Comparison of ENCODE assay signal across 18 mouse cellular contexts in the genomic region with DNA sequence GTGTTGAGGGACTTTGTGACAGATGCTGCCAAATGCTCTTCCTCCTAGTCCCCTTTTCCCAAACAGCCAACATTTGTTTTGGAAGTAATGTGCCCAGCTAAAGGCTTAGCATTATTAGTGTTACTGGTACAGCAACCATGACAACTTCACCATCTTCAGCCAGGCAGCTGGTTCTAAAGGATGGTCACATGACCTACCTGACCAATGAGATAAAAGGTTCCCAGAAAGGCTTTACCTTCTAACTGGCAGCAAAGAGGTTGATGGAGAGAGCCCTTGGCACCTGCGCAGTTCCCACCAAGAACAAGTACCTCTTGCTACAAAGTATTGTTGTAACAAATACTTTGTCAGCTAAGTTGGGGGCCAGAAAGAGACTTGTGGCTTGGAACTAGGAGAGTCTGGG.
"Had no signal": no experiment of that assay in that cellular context is flagged by ENCODE, and none has a peak within 500 bp of the region (broad histone marks: within the 10 kb centered on the region; RNA-seq: fewer than 3 reads in every experiment).

No protein-coding gene starts in this region.

- H3K4me2 ChIP-seq: liver, embryonic 13.5 days; liver, embryonic 15.5 days; lung, embryonic 15.5 days; midbrain, embryonic 12.5 days; midbrain, embryonic 15.5 days; neural tube, embryonic 12.5 days had no signal

- H3K9me3 ChIP-seq: liver, embryonic 13.5 days; liver, embryonic 15.5 days; lung, embryonic 15.5 days; midbrain, embryonic 12.5 days; midbrain, embryonic 15.5 days; neural tube, embryonic 12.5 days had no signal

- H3K27me3 ChIP-seq: liver, embryonic 13.5 days; liver, embryonic 15.5 days; megakaryocyte, embryonic 14.5 days; midbrain, embryonic 15.5 days; neural tube, embryonic 12.5 days had no signal

- H3K4me1 ChIP-seq: lung, embryonic 15.5 days; midbrain, embryonic 15.5 days; neural tube, embryonic 12.5 days had no signal

- DNase-seq: liver, embryonic 13.5 days; liver, postnatal 0 days; lung, adult 2 months; lung, postnatal 14 days; lung, postnatal 36 days; retina, postnatal 1 day; right cerebral cortex, adult 18-20 months; spleen, adult 18-20 months; thymus, adult 18-20 months; thymus, postnatal 14 days; thymus, postnatal 36 days had no signal

- H3K9ac ChIP-seq: liver, embryonic 13.5 days; liver, embryonic 15.5 days; liver, postnatal 0 days; lung, embryonic 15.5 days; midbrain, embryonic 12.5 days; midbrain, embryonic 15.5 days; neural tube, embryonic 12.5 days had no signal

- H3K4me3 ChIP-seq: liver, embryonic 13.5 days; liver, embryonic 15.5 days; lung, embryonic 15.5 days; megakaryocyte, embryonic 14.5 days; midbrain, embryonic 12.5 days; midbrain, embryonic 15.5 days; neural tube, embryonic 12.5 days had no signal

- H3K36me3 ChIP-seq: lung, embryonic 15.5 days; midbrain, embryonic 12.5 days; midbrain, embryonic 15.5 days; neural tube, embryonic 12.5 days had no signal

- H3K27ac ChIP-seq: liver, embryonic 13.5 days; liver, embryonic 15.5 days; lung, embryonic 15.5 days; macrophage; midbrain, embryonic 12.5 days; midbrain, embryonic 15.5 days; neural tube, embryonic 12.5 days had no signal
